Mouse (Mus musculus) stomach, embryonic 16.5 days (tissue): ENCODE measurements around the gene Cpsf6. TPM values are rescaled to one million over a fixed set of nuclear protein-coding genes. Genes with fewer than 3 reads are reported as not detected.

ENCODE experiments used
- ATAC-seq: fragments of 200-750 bp; cut with Nextera tagmentation; 2 replicates; pipeline ENCODE4 v1.8.0; 2017; ENCODE audit warnings: moderate number of reproducible peaks, moderate TSS enrichment; ENCODE audit not compliant: insufficient read depth, low FRiP score
- H3K27ac ChIP-seq: fragments of 300-500 bp; sonication (generic); 2 replicates; pipeline ENCODE4 v1.5.1; 2014; ENCODE audit warnings: low read length
- H3K27me3 ChIP-seq: fragments of 300-500 bp; sonication (generic); 2 replicates; pipeline ENCODE4 v1.6.1; 2014; ENCODE audit warnings: low read length, control low read depth, mixed read lengths; ENCODE audit not compliant: control insufficient read depth, insufficient read depth
- H3K36me3 ChIP-seq: fragments of 300-500 bp; sonication (generic); 2 replicates; pipeline ENCODE4 v1.6.1; 2014; ENCODE audit warnings: low read length; ENCODE audit not compliant: control insufficient read depth, insufficient read depth
- H3K4me1 ChIP-seq: fragments of 300-500 bp; sonication (generic); 2 replicates; pipeline ENCODE4 v1.6.1; 2014; ENCODE audit warnings: low read length, control low read depth, mixed read lengths; ENCODE audit not compliant: control insufficient read depth, insufficient read depth
- H3K4me2 ChIP-seq: fragments of 300-500 bp; sonication (generic); 2 replicates; pipeline ENCODE4 v1.6.1; 2014; ENCODE audit warnings: low read depth, low read length, mixed read lengths
- H3K4me3 ChIP-seq: fragments of 300-500 bp; sonication (generic); replicated peaks from 2 replicates; pipeline ENCODE4 v1.5.1; 2014; ENCODE audit warnings: mild to moderate bottlenecking, low read length
- H3K9ac ChIP-seq: fragments of 300-500 bp; sonication (generic); 2 replicates; pipeline ENCODE4 v1.6.1; 2014; ENCODE audit warnings: low read length
- H3K9me3 ChIP-seq: fragments of 300-500 bp; sonication (generic); replicated peaks from 2 replicates; pipeline ENCODE4 v1.6.1; 2016; ENCODE audit warnings: low read length, control low read depth; ENCODE audit not compliant: control insufficient read depth
- WGBS: fragments of 180-500 bp; shearing (Covaris S2); extraction: QIAGEN DNeasy Blood & Tissue Kit; methylation state at CpG from one replicate; pipeline ENCODE4 v1.1.7; 2014; 5-methylcytosine and 5-hydroxymethylcytosine counted together
- polyA plus RNA-seq: library from polyadenylated mRNA; unstranded; fragments of >200 nt; fragmentation: Nextera tagmentation; extraction: Ambion mirVana; gene quantifications from 2 replicates; pipeline ENCODE4 v1.2.1, GENCODE M21; 2015

The Cpsf6 gene
- polyA plus RNA-seq, 1 experiment from 2014 or later: 121 TPM

- no peaks in the 10 kb centered on the region for H3K36me3 ChIP-seq
- H3K9ac ChIP-seq: peak overlapping the region; percentile 41
- no peaks in the 10 kb centered on the region for H3K9me3 ChIP-seq
- peak overlapping the region; percentile 90 for H3K4me3 ChIP-seq
- no peaks in the 10 kb centered on the region for H3K27me3 ChIP-seq
- peak overlapping the region; percentile 77 for H3K4me2 ChIP-seq
- H3K27ac ChIP-seq: no peak overlapping the region
- ATAC-seq: no peak
- peaks cover 8% of the 10 kb centered on the region for H3K4me1 ChIP-seq
- WGBS: 18% methylated on average over 16 of the region's 16 CpGs
These were observed 2.2 kb downstream of the Cpsf6 start for GRCm38 (mm10) chr10:117377431-117378290.

- H3K4me2 ChIP-seq: peak overlapping the region; percentile 77
- H3K36me3 ChIP-seq: no peaks in the 10 kb centered on the region
- H3K27me3 ChIP-seq: no peaks in the 10 kb centered on the region
- ATAC-seq: peak; percentile 97
- H3K4me3 ChIP-seq: peak overlapping the region; percentile 90
- peaks cover 8% of the 10 kb centered on the region for H3K4me1 ChIP-seq
- peak overlapping the region; percentile 100 for H3K9ac ChIP-seq
- H3K9me3 ChIP-seq: no peaks in the 10 kb centered on the region
- H3K27ac ChIP-seq: peak overlapping the region; percentile 92
- under 1% methylated on average over 81 of the region's 86 CpGs for WGBS
These were observed 3.1 kb downstream of the Cpsf6 start for GRCm38 (mm10) chr10:117376580-117377189.

- Histone ChIP-seq H3K27ac (peak overlapping the region; percentile 92), H3K4me2 (peak overlapping the region; percentile 69), H3K9ac (peak overlapping the region; percentile 100), H3K4me3 (peak overlapping the region; percentile 90), H3K36me3 (no peaks in the 10 kb centered on the region), H3K4me1 (peaks cover 8% of the 10 kb centered on the region), H3K27me3 (no peaks in the 10 kb centered on the region), H3K9me3 (no peaks in the 10 kb centered on the region)
- WGBS: under 1% methylated on average over 55 of the region's 74 CpGs
- peak; percentile 75 for ATAC-seq
These were observed 3.8 kb downstream of the Cpsf6 start for GRCm38 (mm10) chr10:117375841-117376579.

GRCm38 (mm10) chr10:117375163-117375562 lies 4.7 kb downstream of the Cpsf6 start:
- Histone ChIP-seq H3K4me3 (peak overlapping the region; percentile 90), H3K36me3 (no peaks in the 10 kb centered on the region), H3K9me3 (no peaks in the 10 kb centered on the region), H3K27me3 (no peaks in the 10 kb centered on the region), H3K4me2 (peak overlapping the region; percentile 69), H3K27ac (no peak overlapping the region), H3K4me1 (peaks cover 8% of the 10 kb centered on the region), H3K9ac (peak overlapping the region; percentile 50; the same call in 1 of the 2 replicates)
- no peak for ATAC-seq
- 15% methylated on average over 10 of the region's 10 CpGs for WGBS

- no peaks in the 10 kb centered on the region for H3K9me3 ChIP-seq
- no peak overlapping the region for H3K27ac ChIP-seq
- no peak overlapping the region for H3K9ac ChIP-seq
- H3K27me3 ChIP-seq: no peaks in the 10 kb centered on the region
- H3K4me2 ChIP-seq: no peak overlapping the region
- peaks cover 21% of the 10 kb centered on the region for H3K36me3 ChIP-seq
- no peak for ATAC-seq
- no peak overlapping the region for H3K4me3 ChIP-seq
- no peaks in the 10 kb centered on the region for H3K4me1 ChIP-seq
- 27% methylated on average over 3 of the region's 3 CpGs for WGBS
These were observed 16.7 kb downstream of the Cpsf6 start for GRCm38 (mm10) chr10:117363106-117363505.

GRCm38 (mm10) chr10:117358891-117359290 lies 20.9 kb downstream of the Cpsf6 start:
- no peak overlapping the region for H3K9ac ChIP-seq
- no peaks in the 10 kb centered on the region for H3K9me3 ChIP-seq
- H3K36me3 ChIP-seq: peaks cover 23% of the 10 kb centered on the region
- no peak overlapping the region for H3K4me3 ChIP-seq
- H3K27me3 ChIP-seq: no peaks in the 10 kb centered on the region
- H3K4me1 ChIP-seq: no peaks in the 10 kb centered on the region
- no peak overlapping the region for H3K4me2 ChIP-seq
- ATAC-seq: no peak
- H3K27ac ChIP-seq: no peak overlapping the region
- 87% methylated on average over 11 of the region's 11 CpGs for WGBS

- Histone ChIP-seq H3K36me3 (no peaks in the 10 kb centered on the region), H3K4me3 (no peak overlapping the region), H3K4me1 (no peaks in the 10 kb centered on the region), H3K9ac (no peak overlapping the region), H3K27me3 (no peaks in the 10 kb centered on the region), H3K27ac (no peak overlapping the region), H3K9me3 (no peaks in the 10 kb centered on the region), H3K4me2 (no peak overlapping the region)
- no peak for ATAC-seq
- WGBS: 83% methylated on average over 4 of the region's 4 CpGs
These were observed 36.8 kb downstream of the Cpsf6 start for GRCm38 (mm10) chr10:117343000-117343399.

GRCm38 (mm10) chr10:117342406-117342805 lies 37.4 kb downstream of the Cpsf6 start:
- no peak overlapping the region for H3K9ac ChIP-seq
- no peaks in the 10 kb centered on the region for H3K9me3 ChIP-seq
- 67% methylated on average over 2 of the region's 2 CpGs for WGBS
- no peak for ATAC-seq
- no peaks in the 10 kb centered on the region for H3K36me3 ChIP-seq
- no peak overlapping the region for H3K4me2 ChIP-seq
- H3K27ac ChIP-seq: no peak overlapping the region
- no peaks in the 10 kb centered on the region for H3K4me1 ChIP-seq
- no peak overlapping the region for H3K4me3 ChIP-seq
- H3K27me3 ChIP-seq: no peaks in the 10 kb centered on the region

- no peak for ATAC-seq
- H3K27me3 ChIP-seq: no peaks in the 10 kb centered on the region
- H3K27ac ChIP-seq: no peak overlapping the region
- no peak overlapping the region for H3K4me2 ChIP-seq
- no peak overlapping the region for H3K4me3 ChIP-seq
- H3K9ac ChIP-seq: no peak overlapping the region
- H3K36me3 ChIP-seq: no peaks in the 10 kb centered on the region
- H3K9me3 ChIP-seq: no peaks in the 10 kb centered on the region
- no peaks in the 10 kb centered on the region for H3K4me1 ChIP-seq
- WGBS: 62% methylated on average over 4 of the region's 4 CpGs
These were observed 38.8 kb downstream of the Cpsf6 start for GRCm38 (mm10) chr10:117341029-117341428.
